Mouse (Mus musculus): ENCODE data around the gene Mrpl1.

Mrpl1 gene

GRCm38 (mm10) chr5:96206897-96207296 lies 2.4 kb upstream of the Mrpl1 start:
- no peak for DNase-seq (ENCODE audit: low read depth, low spot score)

- no peak for DNase-seq (ENCODE audit: low read depth, low spot score)
Observed at GRCm38 (mm10) chr5:96207531-96207930, 1.8 kb upstream of the Mrpl1 start.

GRCm38 (mm10) chr5:96208543-96208942 lies 750 bp upstream of the Mrpl1 start:
- DNase-seq (ENCODE audit: low read depth, low spot score) = no peak

GRCm38 (mm10) chr5:96209916-96210583 lies 757 bp downstream of the Mrpl1 start:
- peak; percentile 82 for DNase-seq (ENCODE audit: low read depth, low spot score)

- DNase-seq (ENCODE audit: low read depth, low spot score) = no peak
Observed at GRCm38 (mm10) chr5:96218648-96219047, 9.4 kb downstream of the Mrpl1 start.

GRCm38 (mm10) chr5:96219512-96219911 lies 10.2 kb downstream of the Mrpl1 start:
- no peak for DNase-seq (ENCODE audit: low read depth, low spot score)

GRCm38 (mm10) chr5:96221298-96221697 lies 12.0 kb downstream of the Mrpl1 start:
- no peak for DNase-seq (ENCODE audit: low read depth, low spot score)

GRCm38 (mm10) chr5:96221812-96222585 lies 12.7 kb downstream of the Mrpl1 start:
- no peak for DNase-seq (ENCODE audit: low read depth, low spot score)

- no peak for DNase-seq (ENCODE audit: low read depth, low spot score)
Observed at GRCm38 (mm10) chr5:96222964-96223363, 13.7 kb downstream of the Mrpl1 start.

- no peak for DNase-seq (ENCODE audit: low read depth, low spot score)
Observed at GRCm38 (mm10) chr5:96226490-96226889, 17.2 kb downstream of the Mrpl1 start.

GRCm38 (mm10) chr5:96228967-96229366 lies 19.7 kb downstream of the Mrpl1 start:
- no peak for DNase-seq (ENCODE audit: low read depth, low spot score)

- no peak for DNase-seq (ENCODE audit: low read depth, low spot score)
Observed at GRCm38 (mm10) chr5:96238797-96239196, 29.5 kb downstream of the Mrpl1 start.

- DNase-seq (ENCODE audit: low read depth, low spot score) = no peak
Observed at GRCm38 (mm10) chr5:96240856-96241255, 31.6 kb downstream of the Mrpl1 start.

- no peak for DNase-seq (ENCODE audit: low read depth, low spot score)
Observed at GRCm38 (mm10) chr5:96244511-96244910, 35.2 kb downstream of the Mrpl1 start.

- no peak for DNase-seq (ENCODE audit: low read depth, low spot score)
Observed at GRCm38 (mm10) chr5:96253995-96254394, 44.7 kb downstream of the Mrpl1 start.

GRCm38 (mm10) chr5:96255166-96255565 lies 45.9 kb downstream of the Mrpl1 start:
- DNase-seq (ENCODE audit: low read depth, low spot score) = no peak

GRCm38 (mm10) chr5:96258210-96258609 lies 48.9 kb downstream of the Mrpl1 start:
- DNase-seq (ENCODE audit: low read depth, low spot score) = no peak

GRCm38 (mm10) chr5:96267017-96267702 lies 57.9 kb downstream of the Mrpl1 start:
- DNase-seq (ENCODE audit: low read depth, low spot score) = no peak

GRCm38 (mm10) chr5:96271070-96271469 lies 61.8 kb downstream of the Mrpl1 start:
- DNase-seq (ENCODE audit: low read depth, low spot score) = no peak

GRCm38 (mm10) chr5:96305786-96306185 lies 96.5 kb downstream of the Mrpl1 start:
- DNase-seq (ENCODE audit: low read depth, low spot score) = no peak

GRCm38 (mm10) chr5:96306271-96306670 lies 97.0 kb downstream of the Mrpl1 start:
- DNase-seq (ENCODE audit: low read depth, low spot score) = no peak

- no peak for DNase-seq (ENCODE audit: low read depth, low spot score)
Observed at GRCm38 (mm10) chr5:96306826-96307225, 97.5 kb downstream of the Mrpl1 start.

GRCm38 (mm10) chr5:96308086-96308485 lies 98.8 kb downstream of the Mrpl1 start:
- DNase-seq (ENCODE audit: low read depth, low spot score) = no peak
